16 mouse cellular contexts compared by ENCODE assay signal in the genomic region with DNA sequence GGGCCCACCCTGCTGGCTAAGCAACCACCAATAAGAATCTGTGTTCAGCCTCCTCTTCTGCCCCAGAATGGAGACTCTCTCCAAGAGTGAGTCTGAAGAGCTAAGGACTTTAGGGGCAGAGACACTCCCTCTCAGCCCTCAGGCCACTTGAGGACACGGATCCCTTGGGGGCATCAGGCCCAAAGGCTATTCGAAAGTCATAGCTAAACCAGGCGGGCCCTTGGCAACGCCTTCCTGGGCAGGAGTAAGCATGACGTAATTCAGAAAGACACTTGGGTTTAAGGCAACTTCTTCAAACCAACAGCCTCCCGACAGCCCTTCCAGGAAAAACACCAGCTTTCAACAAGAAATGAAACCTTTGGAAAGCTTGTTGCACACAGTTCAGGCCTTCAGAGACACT.
DNase-seq lines count a peak whose midpoint lies in the region; ATAC-seq lines count a peak whose summit lies in the region.
"Had no signal": no experiment of that assay in that cellular context is flagged by ENCODE, and none has a peak within 500 bp of the region (broad histone marks: within the 10 kb centered on the region; RNA-seq: fewer than 3 reads in every experiment).

No protein-coding gene starts in this region.

- no peak overlapping the region for H3K27ac ChIP-seq in heart, embryonic 11.5 days (ENCODE audit: low read depth, low read length)
- H3K27ac ChIP-seq: embryonic facial prominence, embryonic 10.5 days; stomach, postnatal 0 days had no signal

- H3K4me3 ChIP-seq in heart, embryonic 11.5 days (ENCODE audit: low read depth, low read length): no peak overlapping the region
- H3K4me3 ChIP-seq: embryonic facial prominence, embryonic 10.5 days had no signal

- H3K9ac ChIP-seq in heart, embryonic 11.5 days (ENCODE audit: low read depth, low read length): no peak overlapping the region

- H3K4me2 ChIP-seq in heart, embryonic 11.5 days: no peak overlapping the region

- H3K36me3 ChIP-seq in heart, embryonic 11.5 days (ENCODE audit: control insufficient read depth, insufficient read depth, low read length): no peaks in the 10 kb centered on the region
- H3K36me3 ChIP-seq: embryonic facial prominence, embryonic 10.5 days had no signal

- 82% methylated on average over 6 of the region's 6 CpGs for WGBS in heart, embryonic 11.5 days (ENCODE audit: insufficient replicate concordance)

- peaks cover 8% of the 10 kb centered on the region; the same call in 1 of the 2 replicates for H3K4me1 ChIP-seq in heart, embryonic 11.5 days (ENCODE audit: control insufficient read depth, insufficient read depth, low read length)

- ATAC-seq in heart, embryonic 11.5 days (replicated peaks; ENCODE audit: insufficient number of reproducible peaks, low FRiP score, low TSS enrichment): no peak
- ATAC-seq: midbrain, embryonic 16.5 days had no signal

- peak; percentile 98 for DNase-seq in heart, adult 11 months
- DNase-seq in urinary bladder, postnatal 14 days (ENCODE audit: low spot score): peak; percentile 31
- DNase-seq in urinary bladder, postnatal 10 days (ENCODE audit: low spot score): no peak
- DNase-seq in heart, adult 9 months (ENCODE audit: low spot score in 2 of 2): peak; percentile 69 to 80
- DNase-seq in cerebellum, adult 9-11 months: no peak
- no peak for DNase-seq in cerebellum, adult 9-10 months
- DNase-seq in frontal cortex, postnatal 36 days (ENCODE audit: low spot score in 2 of 2): no peak
- DNase-seq: B cell, adult 2 months; cerebellum, postnatal 14 days; layer of hippocampus, adult 9-11 months; liver; thymus, postnatal 36 days had no signal

- no peaks in the 10 kb centered on the region; the same call in 1 of the 2 replicates for H3K27me3 ChIP-seq in heart, embryonic 11.5 days (ENCODE audit: control insufficient read depth, insufficient read depth, low read length)

- H3K9me3 ChIP-seq in heart, embryonic 11.5 days (replicated peaks; ENCODE audit: control insufficient read depth, low read length): no peaks in the 10 kb centered on the region
- H3K9me3 ChIP-seq: embryonic facial prominence, embryonic 10.5 days had no signal

Comparison
In these comparisons a context has a peak if more than half of its experiments do, and no peak if none do; other contexts are left out.
1. DNase-seq: peak in heart, adult 11 months (single experiment), urinary bladder, postnatal 14 days (single experiment) and heart, adult 9 months (2 of 2); none in urinary bladder, postnatal 10 days (single experiment), cerebellum, adult 9-11 months (single experiment), cerebellum, adult 9-10 months (single experiment) and frontal cortex, postnatal 36 days (0 of 2).